Mouse (Mus musculus) cerebellum, adult 2 months (tissue): ENCODE results near the gene Cyp4f39.
"Not testable (repeated sequence)": the region's sequence is repeated elsewhere in the genome, so short reads cannot be mapped to it uniquely, and the experiment has no call there.

Experiments
- CTCF ChIP-seq: fragments of 200-500 bp; IDR thresholded peaks from 2 replicates; pipeline ENCODE4 v1.5.1; 2011; ENCODE audit warnings: low read depth, mild to moderate bottlenecking, control low read depth, low read length, moderate library complexity, borderline replicate concordance; ENCODE audit not compliant: insufficient read depth
- POLR2A ChIP-seq: fragments of 200-500 bp; IDR thresholded peaks from 2 replicates; pipeline ENCODE4 v1.6.1; 2011; ENCODE audit warnings: low read length, control low read depth, borderline replicate concordance; ENCODE audit not compliant: insufficient read depth

- not testable (repeated sequence) for TF ChIP-seq CTCF, POLR2A
Observed at GRCm38 (mm10) chr17:32500511-32500910, 48.0 kb downstream of the Cyp4f39 start.
